Mouse (Mus musculus) embryo, embryonic 11.5 days (tissue): ENCODE data around the gene Ubl4b.

Experiments
- DNase-seq: peaks from one replicate; pipeline ENCODE4 v3.0.0-alpha.2; 2012; ENCODE audit warnings: low read depth, low spot score

The Ubl4b gene

GRCm38 (mm10) chr3:107554842-107555241, at the start of gene Ubl4b:
TSS of gene Ubl4b (minus strand) at chr3:107555073.
- DNase-seq = no peak

GRCm38 (mm10) chr3:107600127-107600526, 45.3 kb upstream of the Ubl4b start:
- DNase-seq = no peak

GRCm38 (mm10) chr3:107597586-107598389, 42.9 kb upstream of the Ubl4b start:
- no peak for DNase-seq

- no peak for DNase-seq
Observed at GRCm38 (mm10) chr3:107597134-107597533, 42.3 kb upstream of the Ubl4b start.

GRCm38 (mm10) chr3:107596559-107596958, 41.7 kb upstream of the Ubl4b start:
- no peak for DNase-seq

- DNase-seq = no peak
Observed at GRCm38 (mm10) chr3:107595938-107596461, 41.1 kb upstream of the Ubl4b start.

GRCm38 (mm10) chr3:107595264-107595937, 40.5 kb upstream of the Ubl4b start:
- no peak for DNase-seq

- DNase-seq = no peak
Observed at GRCm38 (mm10) chr3:107594662-107595263, 39.9 kb upstream of the Ubl4b start, which contains the start of gene Alx3. TSS of gene Alx3 (plus strand) at chr3:107595031.

- no peak for DNase-seq
Observed at GRCm38 (mm10) chr3:107593632-107594031, 38.8 kb upstream of the Ubl4b start.

- DNase-seq = no peak
Observed at GRCm38 (mm10) chr3:107591612-107592011, 36.7 kb upstream of the Ubl4b start.

GRCm38 (mm10) chr3:107586504-107586903, 31.6 kb upstream of the Ubl4b start:
- DNase-seq = no peak

- no peak for DNase-seq
Observed at GRCm38 (mm10) chr3:107583893-107584292, 29.0 kb upstream of the Ubl4b start.

GRCm38 (mm10) chr3:107582875-107583767, 28.2 kb upstream of the Ubl4b start:
- DNase-seq = no peak

GRCm38 (mm10) chr3:107582130-107582874, 27.4 kb upstream of the Ubl4b start:
- DNase-seq = no peak

GRCm38 (mm10) chr3:107581103-107582010, 26.5 kb upstream of the Ubl4b start:
- no peak for DNase-seq

- DNase-seq = peak; percentile 56
Observed at GRCm38 (mm10) chr3:107579466-107579865, 24.6 kb upstream of the Ubl4b start.

- no peak for DNase-seq
Observed at GRCm38 (mm10) chr3:107577810-107578390, 23.0 kb upstream of the Ubl4b start.

- no peak for DNase-seq
Observed at GRCm38 (mm10) chr3:107576807-107577206, 21.9 kb upstream of the Ubl4b start.

GRCm38 (mm10) chr3:107571205-107571604, 16.3 kb upstream of the Ubl4b start:
- no peak for DNase-seq
